Mouse (Mus musculus): ENCODE results near the gene Dhx32. TPM values are rescaled to one million over a fixed set of nuclear protein-coding genes. Genes with fewer than 3 reads are reported as not detected.

Gene Dhx32
- polyA plus RNA-seq, 1 experiment from 2014 or later, result 27.7 TPM

DNA sequence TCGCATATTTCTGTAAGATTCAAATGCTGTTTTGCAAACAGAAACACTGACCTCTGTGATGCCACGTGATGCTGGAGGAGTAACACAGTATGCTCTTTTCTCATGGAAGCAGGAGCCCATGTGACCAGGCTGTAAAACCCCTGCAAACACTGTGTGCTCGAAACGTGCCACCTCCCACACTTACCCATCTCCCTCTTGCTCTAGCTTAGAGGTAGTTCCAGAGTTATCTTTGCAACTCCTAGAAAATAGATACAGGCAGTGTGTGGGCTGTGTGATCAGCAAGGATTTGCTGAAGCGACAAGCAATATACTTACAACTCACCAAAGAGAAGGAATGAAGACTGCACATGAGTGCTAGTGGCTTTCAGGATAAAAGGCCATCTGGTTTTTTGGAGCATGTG lies 14.0 kb downstream of the Dhx32 start:
- Histone ChIP-seq H3K9ac (no peak overlapping the region), H3K4me2 (no peak overlapping the region), H3K9me3 (no peaks in the 10 kb centered on the region), H3K4me1 (0 out of 2 replicates have a peak, but pooled peaks cover 3% of the 10 kb centered on the region), H3K4me3 (no peak overlapping the region), H3K27ac (no peak overlapping the region), H3K36me3 (no peaks in the 10 kb centered on the region), H3K27me3 (no peaks in the 10 kb centered on the region)
- 75% methylated on average over 5 of the region's 5 CpGs for WGBS
- ATAC-seq (ENCODE audit: borderline replicate concordance, extremely low read depth, low FRiP score, low TSS enrichment), result no peak

GRCm38 (mm10) chr7:133768027-133768426 lies 14.5 kb downstream of the Dhx32 start:
- Histone ChIP-seq H3K4me3 (no peak overlapping the region), H3K36me3 (no peaks in the 10 kb centered on the region), H3K9ac (no peak overlapping the region), H3K4me1 (0 out of 2 replicates have a peak, but pooled peaks cover 3% of the 10 kb centered on the region), H3K27ac (no peak overlapping the region), H3K9me3 (no peaks in the 10 kb centered on the region), H3K4me2 (no peak overlapping the region), H3K27me3 (no peaks in the 10 kb centered on the region)
- no peak for ATAC-seq (ENCODE audit: borderline replicate concordance, extremely low read depth, low FRiP score, low TSS enrichment)
- WGBS, result 67% methylated on average over 4 of the region's 4 CpGs

DNA sequence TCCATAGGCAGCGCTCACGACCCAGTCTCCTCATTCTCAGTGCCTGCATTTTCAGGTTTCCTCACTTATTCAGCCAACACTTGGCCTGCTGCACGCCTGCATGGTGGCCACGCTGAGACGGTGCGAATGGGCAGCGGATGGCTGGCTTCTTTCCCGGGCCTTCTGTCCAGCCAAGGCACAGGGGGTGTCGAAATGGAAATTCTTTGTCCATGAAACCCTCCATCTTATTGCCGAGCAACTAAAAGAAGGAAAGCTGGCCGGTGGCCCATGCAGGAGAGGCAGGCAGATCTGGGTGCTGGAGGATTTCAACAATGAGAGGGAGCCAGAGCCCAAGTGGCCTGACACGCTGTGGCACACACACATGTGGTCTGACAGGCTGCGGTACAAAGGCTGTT lies 16.7 kb downstream of the Dhx32 start:
- no peak overlapping the region for H3K9ac ChIP-seq
- no peak overlapping the region for H3K4me3 ChIP-seq
- no peak for ATAC-seq (ENCODE audit: borderline replicate concordance, extremely low read depth, low FRiP score, low TSS enrichment)

DNA sequence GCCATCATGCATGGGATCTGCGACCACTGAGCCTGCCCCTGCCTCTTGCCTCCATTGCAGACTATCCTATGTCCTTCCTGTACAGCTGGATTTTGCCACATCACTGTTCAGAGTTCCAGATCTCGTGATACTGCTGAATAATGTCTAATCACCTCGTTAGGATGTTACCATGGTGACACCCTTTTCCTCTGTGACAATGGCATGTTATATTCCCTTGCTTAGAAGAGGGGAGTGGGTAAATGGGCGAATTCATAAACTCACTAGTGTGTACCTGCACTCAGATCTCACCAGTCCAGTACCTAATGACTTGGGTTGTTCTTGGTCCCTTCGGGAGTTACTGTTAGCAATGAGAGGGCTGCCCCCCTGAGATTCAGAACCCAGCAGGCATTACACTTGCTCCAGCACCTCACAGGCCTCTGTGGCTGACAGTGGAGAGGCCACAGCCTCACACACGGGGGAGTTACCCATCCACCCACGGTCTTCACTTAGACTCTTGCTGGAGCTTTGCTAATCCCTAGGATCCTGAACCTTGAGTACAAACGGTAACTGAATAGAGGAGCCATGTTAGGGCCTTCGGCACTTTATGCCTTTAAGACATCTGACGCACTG lies 17.2 kb downstream of the Dhx32 start:
- Histone ChIP-seq H3K27me3 (no peaks in the 10 kb centered on the region), H3K4me1 (0 out of 2 replicates have a peak, but pooled peaks cover 3% of the 10 kb centered on the region), H3K36me3 (no peaks in the 10 kb centered on the region), H3K9ac (no peak overlapping the region), H3K27ac (no peak overlapping the region), H3K9me3 (no peaks in the 10 kb centered on the region), H3K4me2 (no peak overlapping the region), H3K4me3 (no peak overlapping the region)
- WGBS, result 72% methylated on average over 10 of the region's 10 CpGs
- ATAC-seq (ENCODE audit: borderline replicate concordance, extremely low read depth, low FRiP score, low TSS enrichment), result no peak

More for the DNA sequence above, 16.7 kb downstream of the Dhx32 start:
- no peaks in the 10 kb centered on the region for H3K9me3 ChIP-seq
- H3K36me3 ChIP-seq, result no peaks in the 10 kb centered on the region
- H3K4me2 ChIP-seq, result no peak overlapping the region
- no peak overlapping the region for H3K27ac ChIP-seq
- WGBS, result 65% methylated on average over 13 of the region's 13 CpGs
- H3K4me1 ChIP-seq, result 0 out of 2 replicates have a peak, but pooled peaks cover 3% of the 10 kb centered on the region
- H3K27me3 ChIP-seq, result no peaks in the 10 kb centered on the region

DNA sequence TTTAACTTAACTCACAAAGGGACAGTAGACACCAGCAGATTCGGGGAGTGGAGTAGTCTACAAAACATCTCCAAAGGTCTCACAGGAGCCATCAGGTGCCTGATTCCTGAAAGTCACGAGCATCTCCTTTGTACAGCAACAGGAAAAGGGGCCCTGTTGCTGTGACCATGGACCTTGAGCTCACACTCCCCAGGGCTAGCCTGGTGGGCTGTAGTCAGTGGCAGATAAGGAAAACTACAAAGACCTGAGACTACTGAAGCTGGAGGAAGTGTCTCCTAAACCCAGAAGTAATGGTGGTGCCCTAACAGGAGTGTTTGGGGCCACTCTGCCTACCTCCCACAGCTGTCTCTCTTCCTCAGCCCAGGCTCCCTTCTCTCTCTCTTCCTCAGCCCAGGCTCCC lies 18.1 kb downstream of the Dhx32 start:
- no peak overlapping the region for H3K27ac ChIP-seq
- 68% methylated on average over 2 of the region's 2 CpGs for WGBS

GRCm38 (mm10) chr7:133762696-133763095 lies 19.8 kb downstream of the Dhx32 start:
- Histone ChIP-seq H3K4me2 (no peak overlapping the region), H3K4me1 (peaks cover 9% of the 10 kb centered on the region), H3K36me3 (no peaks in the 10 kb centered on the region), H3K27me3 (no peaks in the 10 kb centered on the region), H3K27ac (no peak overlapping the region), H3K9me3 (no peaks in the 10 kb centered on the region), H3K4me3 (no peak overlapping the region), H3K9ac (no peak overlapping the region)
- WGBS, result 76% methylated on average over 6 of the region's 6 CpGs
- no peak for ATAC-seq (ENCODE audit: borderline replicate concordance, extremely low read depth, low FRiP score, low TSS enrichment)

More for the DNA sequence above, 18.1 kb downstream of the Dhx32 start:
- Histone ChIP-seq H3K36me3 (no peaks in the 10 kb centered on the region), H3K4me3 (no peak overlapping the region), H3K9ac (no peak overlapping the region), H3K9me3 (no peaks in the 10 kb centered on the region), H3K4me1 (peaks cover 9% of the 10 kb centered on the region), H3K4me2 (no peak overlapping the region), H3K27me3 (no peaks in the 10 kb centered on the region)
- no peak for ATAC-seq (ENCODE audit: borderline replicate concordance, extremely low read depth, low FRiP score, low TSS enrichment)

DNA sequence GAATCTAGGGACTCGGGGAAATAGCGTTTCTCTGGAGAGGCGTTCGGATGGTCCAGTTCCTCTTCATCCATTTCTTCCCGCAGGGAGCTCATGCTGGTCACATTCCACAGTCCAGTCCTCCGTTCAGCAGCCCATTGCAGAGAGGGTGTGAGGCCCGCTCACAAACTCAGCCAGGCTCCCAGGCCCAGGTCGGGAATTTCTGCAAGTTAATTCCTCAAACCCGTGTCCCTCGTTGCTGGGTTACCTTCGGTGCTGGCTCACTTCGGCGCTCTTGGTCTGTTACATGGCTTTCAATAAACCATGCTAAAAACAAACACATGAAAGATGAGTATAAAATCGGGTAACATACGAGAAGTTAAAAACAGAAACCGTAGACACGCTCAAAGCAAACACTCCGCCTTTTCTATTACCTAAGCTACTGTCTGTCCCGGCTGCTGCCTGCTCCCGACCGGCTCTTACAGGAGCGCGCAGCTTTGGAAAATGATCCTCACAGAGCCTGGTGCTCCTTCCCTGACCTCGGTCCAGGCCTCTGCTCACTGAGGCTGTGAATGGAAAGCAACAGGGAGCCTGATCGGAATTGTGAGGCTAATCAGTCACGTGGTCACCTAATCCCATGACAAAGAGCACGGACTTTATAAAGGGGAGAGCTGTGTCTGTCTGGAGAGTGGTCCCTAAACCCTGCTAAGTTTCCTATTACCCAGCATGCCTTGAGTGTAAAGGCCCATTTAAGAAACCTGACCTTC lies 22.7 kb downstream of the Dhx32 start:
- Histone ChIP-seq H3K4me2 (peak overlapping the region; percentile 23), H3K9ac (no peak overlapping the region), H3K9me3 (no peaks in the 10 kb centered on the region), H3K36me3 (no peaks in the 10 kb centered on the region), H3K27me3 (no peaks in the 10 kb centered on the region), H3K4me3 (no peak overlapping the region), H3K27ac (no peak overlapping the region), H3K4me1 (peaks cover 6% of the 10 kb centered on the region)
- no peak for ATAC-seq (ENCODE audit: borderline replicate concordance, extremely low read depth, low FRiP score, low TSS enrichment)
- 26% methylated on average over 27 of the region's 27 CpGs for WGBS

DNA sequence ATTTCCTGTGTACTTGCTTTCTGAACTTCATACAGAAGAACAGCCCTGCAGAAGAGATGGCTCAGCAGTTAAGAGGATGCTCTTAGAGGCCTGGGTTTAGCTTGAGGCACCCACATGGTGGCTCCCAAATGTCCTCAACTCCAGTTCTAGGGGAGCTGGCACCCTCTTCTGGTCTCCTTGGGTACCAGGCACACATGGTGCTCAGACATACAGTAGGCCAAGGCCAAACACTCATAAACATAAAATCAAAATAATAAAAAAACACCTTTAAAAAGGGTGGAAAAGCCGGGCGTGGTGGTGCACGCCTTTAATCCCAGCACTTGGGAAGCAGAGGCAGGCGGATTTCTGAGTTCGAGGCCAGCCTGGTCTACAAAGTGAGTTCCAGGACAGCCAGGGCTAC lies 23.8 kb downstream of the Dhx32 start:
- H3K36me3 ChIP-seq, result no peaks in the 10 kb centered on the region
- peaks cover 6% of the 10 kb centered on the region for H3K4me1 ChIP-seq
- H3K4me3 ChIP-seq, result no peak overlapping the region
- WGBS, result 93% methylated on average over 5 of the region's 5 CpGs
- no peak overlapping the region for H3K4me2 ChIP-seq
- H3K27ac ChIP-seq, result no peak overlapping the region
- H3K27me3 ChIP-seq, result no peaks in the 10 kb centered on the region
- no peak for ATAC-seq (ENCODE audit: borderline replicate concordance, extremely low read depth, low FRiP score, low TSS enrichment)
- no peak overlapping the region for H3K9ac ChIP-seq
- no peaks in the 10 kb centered on the region for H3K9me3 ChIP-seq

GRCm38 (mm10) chr7:133757961-133758455 lies 24.5 kb downstream of the Dhx32 start:
- Histone ChIP-seq H3K27me3 (no peaks in the 10 kb centered on the region), H3K4me2 (no peak overlapping the region), H3K36me3 (no peaks in the 10 kb centered on the region), H3K4me1 (peaks cover 6% of the 10 kb centered on the region), H3K9me3 (no peaks in the 10 kb centered on the region), H3K4me3 (no peak overlapping the region), H3K27ac (no peak overlapping the region), H3K9ac (no peak overlapping the region)
- WGBS, result 61% methylated on average over 5 of the region's 5 CpGs
- ATAC-seq (ENCODE audit: borderline replicate concordance, extremely low read depth, low FRiP score, low TSS enrichment), result no peak

DNA sequence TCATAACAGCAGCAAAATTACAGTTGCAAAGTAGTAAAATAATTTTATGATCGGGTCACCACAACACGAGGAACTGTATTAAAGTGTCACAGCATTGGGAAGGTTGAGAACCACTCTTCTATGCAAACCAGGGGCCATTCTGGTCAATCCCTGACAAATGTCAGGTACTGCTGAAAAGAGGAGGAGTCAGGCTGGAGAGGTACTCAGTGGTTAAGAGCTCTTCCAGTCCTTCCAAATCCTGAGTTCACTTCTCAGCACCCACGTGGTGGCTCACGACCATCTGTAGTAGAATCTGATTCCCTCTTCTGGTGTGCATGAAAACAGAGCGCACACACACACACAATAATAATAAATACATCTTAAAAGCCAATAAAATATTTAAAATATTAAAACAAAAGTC lies 31.4 kb downstream of the Dhx32 start:
- no peak for ATAC-seq (ENCODE audit: borderline replicate concordance, extremely low read depth, low FRiP score, low TSS enrichment)
- 67% methylated on average over 5 of the region's 5 CpGs for WGBS
- Histone ChIP-seq H3K4me2 (no peak overlapping the region), H3K4me1 (0 out of 2 replicates have a peak, but pooled peaks cover 6% of the 10 kb centered on the region), H3K4me3 (no peak overlapping the region), H3K27ac (no peak overlapping the region), H3K9ac (no peak overlapping the region), H3K36me3 (no peaks in the 10 kb centered on the region), H3K27me3 (no peaks in the 10 kb centered on the region), H3K9me3 (no peaks in the 10 kb centered on the region)

- Histone ChIP-seq H3K9me3 (no peaks in the 10 kb centered on the region), H3K4me1 (0 out of 2 replicates have a peak, but pooled peaks cover 6% of the 10 kb centered on the region), H3K9ac (no peak overlapping the region), H3K4me2 (no peak overlapping the region), H3K4me3 (no peak overlapping the region), H3K27ac (no peak overlapping the region), H3K36me3 (no peaks in the 10 kb centered on the region), H3K27me3 (no peaks in the 10 kb centered on the region)
- no peak for ATAC-seq (ENCODE audit: borderline replicate concordance, extremely low read depth, low FRiP score, low TSS enrichment)
- WGBS, result 62% methylated on average over 5 of the region's 5 CpGs
Observed at GRCm38 (mm10) chr7:133750666-133751065, 31.9 kb downstream of the Dhx32 start.

GRCm38 (mm10) chr7:133748753-133749152 lies 33.8 kb downstream of the Dhx32 start:
- no peaks in the 10 kb centered on the region for H3K27me3 ChIP-seq
- no peak overlapping the region for H3K9ac ChIP-seq
- no peak overlapping the region for H3K27ac ChIP-seq
- H3K36me3 ChIP-seq, result no peaks in the 10 kb centered on the region
- no peak overlapping the region for H3K4me2 ChIP-seq
- 0 out of 2 replicates have a peak, but pooled peaks cover 6% of the 10 kb centered on the region for H3K4me1 ChIP-seq
- WGBS, result 73% methylated on average over 14 of the region's 14 CpGs
- ATAC-seq (ENCODE audit: borderline replicate concordance, extremely low read depth, low FRiP score, low TSS enrichment), result no peak
- no peak overlapping the region for H3K4me3 ChIP-seq
- H3K9me3 ChIP-seq, result no peaks in the 10 kb centered on the region

Data from lung, embryonic 15.5 days (tissue).